Mouse (Mus musculus): ENCODE data around the gene Ctns. TPM values are rescaled to one million over a fixed set of nuclear protein-coding genes. Genes with fewer than 3 reads are reported as not detected.

The Ctns gene
- total and polyA plus RNA-seq, 3 experiments = 4.8 to 5.9 (median 5.2) TPM

DNA sequence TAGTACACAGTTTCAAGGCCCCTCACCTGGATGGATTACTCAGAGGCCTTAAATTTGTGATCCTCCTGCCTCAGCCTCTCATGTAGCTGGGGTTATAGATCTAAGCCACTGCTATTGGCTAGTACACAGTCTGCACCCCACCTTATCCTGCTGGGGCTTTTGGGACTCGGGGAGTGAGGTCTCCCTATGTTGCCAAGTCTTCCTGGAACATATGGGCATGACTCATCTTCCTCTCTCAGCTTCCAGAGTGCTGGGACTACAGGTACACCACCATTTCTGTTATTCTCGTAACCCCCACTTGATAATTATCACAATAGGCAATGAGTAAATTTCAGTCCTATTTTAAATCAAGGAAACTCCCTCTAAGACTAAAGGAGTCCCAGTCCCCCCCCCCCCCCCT, 4.4 kb downstream of the Ctns start:
- peaks cover 0 to 29% of the 10 kb centered on the region in 2 experiments for H3K36me3 ChIP-seq (replicated peaks in 1 of 2; ENCODE audit: control insufficient read depth in 1 of 2, insufficient read depth in 1 of 2, low read length in 1 of 2)

DNA sequence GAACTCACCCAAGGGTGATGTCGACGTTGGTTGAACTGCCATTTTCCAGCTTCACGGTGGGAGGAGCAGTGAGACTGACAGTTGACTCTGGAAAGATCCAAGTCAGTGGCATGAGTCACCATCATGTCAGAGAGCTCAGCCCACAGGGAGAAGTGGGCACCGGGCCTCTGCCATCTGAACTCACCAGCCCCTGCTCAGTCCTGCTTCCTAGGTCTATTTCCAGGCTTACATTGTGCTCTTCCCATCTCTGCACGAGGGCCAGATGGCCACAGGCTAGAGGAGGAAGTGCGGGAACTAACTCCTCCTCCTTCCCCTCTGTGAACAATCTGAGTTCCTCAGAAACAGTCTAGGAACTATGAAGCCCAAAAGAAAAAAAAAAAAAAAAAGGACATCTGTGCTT, 5.8 kb downstream of the Ctns start:
- no peak overlapping the region for H3K27ac ChIP-seq (ENCODE audit: insufficient read depth, low read depth)
- no peaks in the 10 kb centered on the region for H3K79me2 ChIP-seq (replicated peaks; ENCODE audit: control insufficient read depth, extremely low read depth, insufficient read depth, poor library complexity, severe bottlenecking)
- no peak overlapping the region for H3K9ac ChIP-seq (ENCODE audit: insufficient read depth, low read depth)
- H3K4me3 ChIP-seq (replicated peaks in 1 of 3; ENCODE audit: low read depth in 2 of 3, low read length in 2 of 3, poor library complexity in 1 of 3) = no peak overlapping the region
- H3K9me3 ChIP-seq (replicated peaks; ENCODE audit: low read length) = no peaks in the 10 kb centered on the region
- dilution Hi-C loops (cut with MboI; ENCODE audit: extremely low pct_ligation_motif_present, extremely low pct_unique_long_range_greater_than_20kb, low sequenced_read_pairs) = no loop called here
- no peak for TF ChIP-seq PAX5 (IDR thresholded peaks at IDR 0.05; ENCODE audit: low read length)
- no peak for TF ChIP-seq CTCF (conservative IDR thresholded peaks at IDR 0.05 in 1 of 2, IDR thresholded peaks at IDR 0.05 in 1 of 2; ENCODE audit: low read depth in 2 of 2, low read length in 2 of 2)
- no peak for TF ChIP-seq EP300 (IDR thresholded peaks at IDR 0.05; ENCODE audit: low read length)
- no peak for TF ChIP-seq IRF4 (IDR thresholded peaks at IDR 0.05; ENCODE audit: low read depth, low read length)
- TF ChIP-seq UBTF (IDR thresholded peaks at IDR 0.05; ENCODE audit: low read depth, low read length) = no peak
- no peak for TF ChIP-seq CHD1 (IDR thresholded peaks at IDR 0.05; ENCODE audit: low read depth, low read length)
- TF ChIP-seq KAT2A (IDR thresholded peaks at IDR 0.05; ENCODE audit: insufficient replicate concordance, low read length) = no peak
- no peak for TF ChIP-seq ZMIZ1 (IDR thresholded peaks at IDR 0.05; ENCODE audit: low read depth, low read length)
- TF ChIP-seq ZC3H11A (IDR thresholded peaks at IDR 0.05; ENCODE audit: low read depth, low read length) = no peak
- no peak for TF ChIP-seq POLR2AphosphoS2 (IDR thresholded peaks at IDR 0.05; ENCODE audit: low read depth, low read length)
- no peak for TF ChIP-seq CHD2 (IDR thresholded peaks at IDR 0.05; ENCODE audit: low read length)
- no peak for TF ChIP-seq ZKSCAN1 (IDR thresholded peaks at IDR 0.05; ENCODE audit: borderline replicate concordance, low read depth, low read length)
- no peak for TF ChIP-seq JUND (conservative IDR thresholded peaks at IDR 0.05; ENCODE audit: low read depth, low read length)
- no peak for TF ChIP-seq SIN3A (IDR thresholded peaks at IDR 0.05; ENCODE audit: low read length)
- TF ChIP-seq MAFK (IDR thresholded peaks at IDR 0.05; ENCODE audit: insufficient replicate concordance, low read length) = no peak
- peaks cover 0 to 38% of the 10 kb centered on the region in 2 experiments for H3K36me3 ChIP-seq (replicated peaks in 1 of 2; ENCODE audit: control insufficient read depth in 1 of 2, insufficient read depth in 1 of 2, low read length in 1 of 2)
- H3K4me2 ChIP-seq (ENCODE audit: insufficient read depth, low read depth, poor library complexity, severe bottlenecking) = no peak overlapping the region
- no peak for DNase-seq (ENCODE audit: extremely low read depth)
- no peaks in the 10 kb centered on the region for H3K27me3 ChIP-seq (replicated peaks)
- in situ Hi-C loops (cut with MboI; ENCODE audit: low pct_ligation_motif_present, low pct_unique_long_range_greater_than_20kb, low sequenced_read_pairs) = no loop called here
- H3K4me1 ChIP-seq (ENCODE audit: control insufficient read depth in 1 of 2, insufficient read depth in 2 of 2) = peaks cover 2 to 9% of the 10 kb centered on the region in 2 experiments; a peak in 1 of 4 replicates

More for the DNA sequence above, 4.4 kb downstream of the Ctns start:
- Histone ChIP-seq H3K9me3 (replicated peaks; ENCODE audit: low read length) (no peaks in the 10 kb centered on the region), H3K79me2 (replicated peaks; ENCODE audit: control insufficient read depth, extremely low read depth, insufficient read depth, poor library complexity, severe bottlenecking) (no peaks in the 10 kb centered on the region), H3K4me1 (ENCODE audit: control insufficient read depth in 1 of 2, insufficient read depth in 2 of 2) (peaks cover 2 to 16% of the 10 kb centered on the region in 2 experiments; a peak in 2 of 4 replicates), H3K27me3 (replicated peaks) (no peaks in the 10 kb centered on the region), H3K27ac (ENCODE audit: insufficient read depth, low read depth) (no peak overlapping the region), H3K4me2 (ENCODE audit: insufficient read depth, low read depth, poor library complexity, severe bottlenecking) (no peak overlapping the region), H3K9ac (ENCODE audit: insufficient read depth, low read depth) (no peak overlapping the region), H3K4me3 (replicated peaks in 1 of 3; ENCODE audit: low read depth in 2 of 3, low read length in 2 of 3, poor library complexity in 1 of 3) (no peak overlapping the region)
- in situ Hi-C loops (cut with MboI; ENCODE audit: low pct_ligation_motif_present, low pct_unique_long_range_greater_than_20kb, low sequenced_read_pairs) (no loop called here), dilution Hi-C loops (cut with MboI; ENCODE audit: extremely low pct_ligation_motif_present, extremely low pct_unique_long_range_greater_than_20kb, low sequenced_read_pairs) (no loop called here)
- TF ChIP-seq NELFE (IDR thresholded peaks at IDR 0.05; ENCODE audit: low read depth, low read length) = no peak
- no peak for TF ChIP-seq USF2 (conservative IDR thresholded peaks at IDR 0.05; ENCODE audit: low read depth, low read length)
- no peak for TF ChIP-seq TCF12 (IDR thresholded peaks at IDR 0.05; ENCODE audit: low read depth, low read length)
- TF ChIP-seq CHD2 (IDR thresholded peaks at IDR 0.05; ENCODE audit: low read length) = no peak
- no peak for TF ChIP-seq HCFC1 (IDR thresholded peaks at IDR 0.05; ENCODE audit: low read depth, low read length)
- TF ChIP-seq E2F4 (IDR thresholded peaks at IDR 0.05; ENCODE audit: insufficient replicate concordance, low read depth, low read length) = no peak
- no peak for TF ChIP-seq CHD1 (IDR thresholded peaks at IDR 0.05; ENCODE audit: low read depth, low read length)
- TF ChIP-seq MAX (IDR thresholded peaks at IDR 0.05; ENCODE audit: low read length) = no peak
- TF ChIP-seq RCOR1 (conservative IDR thresholded peaks at IDR 0.05; ENCODE audit: low read depth, low read length) = no peak
- TF ChIP-seq EP300 (IDR thresholded peaks at IDR 0.05; ENCODE audit: low read length) = no peak
- DNase-seq (ENCODE audit: extremely low read depth) = no peak

Measured in CH12.LX (cell line).